ENCODE assay signal across 10 mouse cellular contexts in genomic region chr3:89136365-89136764, GRCm38 (mm10). TPM values are rescaled to one million over a fixed set of nuclear protein-coding genes. Genes with fewer than 3 reads are reported as not detected.
DNase-seq lines count a peak whose midpoint lies in the region; ATAC-seq and TF ChIP-seq lines count a peak whose summit lies in the region.
"Had no signal": no experiment of that assay in that cellular context is flagged by ENCODE, and none has a peak within 500 bp of the region (broad histone marks: within the 10 kb centered on the region; RNA-seq: fewer than 3 reads in every experiment).

No protein-coding gene starts in this region.

- H3K27me3 ChIP-seq in MEL (ENCODE audit: control insufficient read depth in 1 of 2, insufficient read depth in 2 of 2, low read length in 2 of 2), result no peaks in the 10 kb centered on the region
- H3K27me3 ChIP-seq in intestine, embryonic 14.5 days (replicated peaks; ENCODE audit: control insufficient read depth, insufficient read depth, low read length), result no peaks in the 10 kb centered on the region
- no peaks in the 10 kb centered on the region for H3K27me3 ChIP-seq in liver, embryonic 12.5 days (replicated peaks)
- H3K27me3 ChIP-seq: hindbrain, embryonic 15.5 days had no signal

- DNase-seq in embryo, embryonic 10.5 days (ENCODE audit: low spot score), result peak; percentile 22
- no peak for DNase-seq in embryo, embryonic 10 days (ENCODE audit: low spot score)
- peak; percentile 82 for DNase-seq in MEL (ENCODE audit: low read depth, low spot score)
- peak; percentile 80 for DNase-seq in intestine, embryonic 14.5 days (ENCODE audit: low spot score)
- DNase-seq in frontal cortex, postnatal 14 days (ENCODE audit: low spot score in 2 of 2), result no peak
- no peak for DNase-seq in layer of hippocampus, adult 18-20 months (ENCODE audit: low spot score in 2 of 2)

- H3K27ac ChIP-seq in MEL (ENCODE audit: control insufficient read depth, low read depth, low read length), result peak overlapping the region; percentile 97
- no peak overlapping the region; the same call in 1 of the 2 replicates for H3K27ac ChIP-seq in intestine, embryonic 14.5 days (ENCODE audit: low read depth)
- H3K27ac ChIP-seq in liver, embryonic 12.5 days, result peak overlapping the region; percentile 97
- H3K27ac ChIP-seq: hindbrain, embryonic 15.5 days had no signal

- peaks cover 27 to 53% of the 10 kb centered on the region in 2 experiments for H3K4me1 ChIP-seq in MEL (ENCODE audit: control insufficient read depth in 1 of 2, insufficient read depth in 2 of 2, low read length in 2 of 2)
- 0 out of 2 replicates have a peak, but pooled peaks cover 5% of the 10 kb centered on the region for H3K4me1 ChIP-seq in intestine, embryonic 14.5 days (replicated peaks; ENCODE audit: control insufficient read depth, insufficient read depth, low read length)
- H3K4me1 ChIP-seq in liver, embryonic 12.5 days, result peaks cover 88% of the 10 kb centered on the region

- peaks cover 16% of the 10 kb centered on the region for H3K79me2 ChIP-seq in MEL (ENCODE audit: control insufficient read depth, insufficient read depth, low read length, poor library complexity)

- ATAC-seq in intestine, embryonic 14.5 days (replicated peaks; ENCODE audit: low FRiP score, low TSS enrichment, low read depth), result peak; percentile 92
- ATAC-seq in liver, embryonic 12.5 days, result peak; percentile 47
- no peak for ATAC-seq in cerebellum, adult (ENCODE audit: insufficient number of reproducible peaks, low FRiP score, low TSS enrichment)

- WGBS in intestine, embryonic 14.5 days, result 28% methylated on average over 9 of the region's 9 CpGs
- 10% methylated on average over 9 of the region's 9 CpGs for WGBS in liver, embryonic 12.5 days (ENCODE audit: insufficient replicate concordance)

- TF ChIP-seq RAD21 in MEL (IDR thresholded peaks at IDR 0.05; ENCODE audit: low read depth, low read length), result peak; percentile 34

- H3K9ac ChIP-seq in MEL (ENCODE audit: control insufficient read depth, low read depth, low read length, poor library complexity, severe bottlenecking), result peak overlapping the region; percentile 81
- no peak overlapping the region for H3K9ac ChIP-seq in intestine, embryonic 14.5 days (ENCODE audit: low read length)
- peak overlapping the region; percentile 95 for H3K9ac ChIP-seq in liver, embryonic 12.5 days
- H3K9ac ChIP-seq: hindbrain, embryonic 15.5 days had no signal

- no peak for TF ChIP-seq EP300 in MEL (IDR thresholded peaks at IDR 0.05; ENCODE audit: low read depth in 1 of 2, low read length in 2 of 2)

- H3K9me3 ChIP-seq in MEL (replicated peaks; ENCODE audit: insufficient read depth, low read length), result no peaks in the 10 kb centered on the region
- no peaks in the 10 kb centered on the region for H3K9me3 ChIP-seq in intestine, embryonic 14.5 days (ENCODE audit: control insufficient read depth, low read length)
- H3K9me3 ChIP-seq in liver, embryonic 12.5 days (replicated peaks), result no peaks in the 10 kb centered on the region
- H3K9me3 ChIP-seq: hindbrain, embryonic 15.5 days had no signal

- no peak overlapping the region; the same call in 1 of the 2 replicates for H3K4me2 ChIP-seq in intestine, embryonic 14.5 days (ENCODE audit: low read length)
- peak overlapping the region; percentile 78 for H3K4me2 ChIP-seq in liver, embryonic 12.5 days
- H3K4me2 ChIP-seq: hindbrain, embryonic 15.5 days had no signal

- peak in 1 of 2 experiments; percentile 32; a peak in 2 of 4 replicates for TF ChIP-seq POLR2A in MEL (IDR thresholded peaks at IDR 0.05; ENCODE audit: control insufficient read depth in 1 of 2, insufficient read depth in 1 of 2, low read depth in 1 of 2, low read length in 2 of 2, poor library complexity in 1 of 2)

- peak; percentile 59 to 69 (median 65) for TF ChIP-seq CTCF in MEL (IDR thresholded peaks at IDR 0.05 in 2 of 3, conservative IDR thresholded peaks at IDR 0.05 in 1 of 3; ENCODE audit: control insufficient read depth in 1 of 3, insufficient read depth in 1 of 3, low read depth in 2 of 3, low read length in 3 of 3, poor library complexity in 1 of 3, severe bottlenecking in 1 of 3)

- peak overlapping the region; percentile 77 to 81 for H3K4me3 ChIP-seq in MEL (ENCODE audit: control insufficient read depth in 1 of 2, insufficient read depth in 1 of 2, low read depth in 2 of 2, low read length in 2 of 2)
- H3K4me3 ChIP-seq in intestine, embryonic 14.5 days (ENCODE audit: low read depth, low read length), result no peak overlapping the region
- H3K4me3 ChIP-seq in liver, embryonic 12.5 days, result peak overlapping the region; percentile 81
- H3K4me3 ChIP-seq: hindbrain, embryonic 15.5 days had no signal

- peaks cover 2 to 49% of the 10 kb centered on the region in 2 experiments; a peak in 3 of 4 replicates for H3K36me3 ChIP-seq in MEL (ENCODE audit: control insufficient read depth in 1 of 2, insufficient read depth in 2 of 2, low read length in 2 of 2)
- H3K36me3 ChIP-seq in intestine, embryonic 14.5 days (ENCODE audit: control insufficient read depth, insufficient read depth, low read length), result no peaks in the 10 kb centered on the region
- H3K36me3 ChIP-seq in liver, embryonic 12.5 days, result peaks cover 43% of the 10 kb centered on the region
- H3K36me3 ChIP-seq: hindbrain, embryonic 15.5 days had no signal

TF ChIP-seq in MEL, 35 proteins besides CTCF, POLR2A, EP300 and RAD21 (continues in another document):
- peak; percentile 75; the same call in 1 of the 2 replicates for TF ChIP-seq MAZ (IDR thresholded peaks at IDR 0.05; ENCODE audit: low read depth, low read length)
- TF ChIP-seq TAL1 (IDR thresholded peaks at IDR 0.05; ENCODE audit: low read length), result no peak
- no peak for TF ChIP-seq MEF2A (IDR thresholded peaks at IDR 0.05; ENCODE audit: extremely low read depth, insufficient replicate concordance, low read depth, low read length, poor library complexity, severe bottlenecking)
- TF ChIP-seq MAX (IDR thresholded peaks at IDR 0.05; ENCODE audit: low read length), result peak; percentile 5; the same call in 1 of the 2 replicates
- TF ChIP-seq RCOR1 (IDR thresholded peaks at IDR 0.05; ENCODE audit: low read depth, low read length), result peak; percentile 36; the same call in 1 of the 2 replicates
- TF ChIP-seq TBP (IDR thresholded peaks at IDR 0.05; ENCODE audit: low read depth, low read length), result no peak
- peak; percentile 60 for TF ChIP-seq SMC3 (IDR thresholded peaks at IDR 0.05; ENCODE audit: low read depth, low read length)
- no peak for TF ChIP-seq GATA1 (IDR thresholded peaks at IDR 0.05; ENCODE audit: low read depth, low read length)
- peak; percentile 71; the same call in 1 of the 2 replicates for TF ChIP-seq UBTF (IDR thresholded peaks at IDR 0.05; ENCODE audit: borderline replicate concordance, insufficient read depth, low read depth, low read length)
- no peak; the same call in 1 of the 2 replicates for TF ChIP-seq POLR2AphosphoS2 (IDR thresholded peaks at IDR 0.05; ENCODE audit: low read length)
- TF ChIP-seq MXI1 (IDR thresholded peaks at IDR 0.05; ENCODE audit: low read depth, low read length), result 0 out of 2 replicates have a peak, but pooled peaks have one; percentile 14
- TF ChIP-seq BHLHE40 (IDR thresholded peaks at IDR 0.05; ENCODE audit: borderline replicate concordance, low read depth, low read length), result no peak
- TF ChIP-seq ELF1 (IDR thresholded peaks at IDR 0.05; ENCODE audit: low read depth, low read length), result no peak
- no peak for TF ChIP-seq ZKSCAN1 (IDR thresholded peaks at IDR 0.05; ENCODE audit: low read depth, low read length)
- 0 out of 2 replicates have a peak, but pooled peaks have one; percentile 39 for TF ChIP-seq GABPA (IDR thresholded peaks at IDR 0.05; ENCODE audit: low read depth, low read length)

RNA-seq across cellular contexts. Expression of gene Pklr, which starts 0.4 kb away (rescaled TPM):
- total RNA-seq in MEL (2012; rRNA removed), result 41.1 and 53.2 TPM in 2 replicates
- 100 to 1,000 TPM; 133 to 185 TPM for polyA plus RNA-seq in MEL (2012; ENCODE audit: insufficient read depth in 1 of 2, insufficient read length in 2 of 2, low read depth in 1 of 2, low replicate concordance in 2 of 2, missing spikeins in 1 of 2)
- 13.3 and 15.8 TPM in 2 replicates for polyA plus RNA-seq in intestine, embryonic 14.5 days (2014; fragmentation: Nextera tagmentation; extraction: Ambion mirVana)
- 162 and 171 TPM in 2 replicates for polyA plus RNA-seq in liver, embryonic 12.5 days (2016; fragmentation: Nextera tagmentation; extraction: Ambion mirVana)
- total RNA-seq in layer of hippocampus, adult 18-20 months (2021), result under 1 TPM in 1 of 2 experiments, not detected in 1; 0.15 TPM

RNA-seq across cellular contexts. Expression of gene Hcn3, which starts 23.6 kb away (rescaled TPM):
- 4.0 TPM in 2 replicates for total RNA-seq in MEL (2012; rRNA removed)
- polyA plus RNA-seq in MEL (2012; ENCODE audit: insufficient read depth in 1 of 2, insufficient read length in 2 of 2, low read depth in 1 of 2, low replicate concordance in 2 of 2, missing spikeins in 1 of 2), result 1 to 10 TPM in 1 of 2 experiments, not detected in 1; 7.4 TPM
- polyA plus RNA-seq in intestine, embryonic 14.5 days (2014; fragmentation: Nextera tagmentation; extraction: Ambion mirVana), result 1.8 and 2.5 TPM in 2 replicates
- polyA plus RNA-seq in liver, embryonic 12.5 days (2016; fragmentation: Nextera tagmentation; extraction: Ambion mirVana), result 0.81 and 0.86 TPM in 2 replicates
- total RNA-seq in layer of hippocampus, adult 18-20 months (2021), result 10 to 100 TPM in 1 of 2 experiments, 1 to 10 TPM in 1; 9.6 to 13.1 TPM

RNA-seq across cellular contexts. Expression of gene Clk2, which starts 28.2 kb away (rescaled TPM):
- total RNA-seq in MEL (2012; rRNA removed), result 27.5 and 28.2 TPM in 2 replicates
- polyA plus RNA-seq in MEL (2012; ENCODE audit: insufficient read depth in 1 of 2, insufficient read length in 2 of 2, low read depth in 1 of 2, low replicate concordance in 2 of 2, missing spikeins in 1 of 2), result 100 to 1,000 TPM in 1 of 2 experiments, 10 to 100 TPM in 1; 83.6 to 138 TPM
- 24.9 and 25.3 TPM in 2 replicates for polyA plus RNA-seq in intestine, embryonic 14.5 days (2014; fragmentation: Nextera tagmentation; extraction: Ambion mirVana)
- 21.1 and 21.2 TPM in 2 replicates for polyA plus RNA-seq in liver, embryonic 12.5 days (2016; fragmentation: Nextera tagmentation; extraction: Ambion mirVana)
- 10 to 100 TPM; 42.3 to 43.5 TPM for total RNA-seq in layer of hippocampus, adult 18-20 months (2021)

RNA-seq across cellular contexts. Expression of gene Fdps, which starts 34.6 kb away (rescaled TPM):
- 239 and 267 TPM in 2 replicates for total RNA-seq in MEL (2012; rRNA removed)
- 100 to 1,000 TPM in 1 of 2 experiments, not detected in 1; 226 TPM for polyA plus RNA-seq in MEL (2012; ENCODE audit: insufficient read depth in 1 of 2, insufficient read length in 2 of 2, low read depth in 1 of 2, low replicate concordance in 2 of 2, missing spikeins in 1 of 2)
- 352 and 412 TPM in 2 replicates for polyA plus RNA-seq in intestine, embryonic 14.5 days (2014; fragmentation: Nextera tagmentation; extraction: Ambion mirVana)
- 284 and 291 TPM in 2 replicates for polyA plus RNA-seq in liver, embryonic 12.5 days (2016; fragmentation: Nextera tagmentation; extraction: Ambion mirVana)
- total RNA-seq in layer of hippocampus, adult 18-20 months (2021), result 10 to 100 TPM; 83.7 to 91.9 TPM

RNA-seq across cellular contexts. Expression of gene Gm43738, which starts 35.5 kb away (rescaled TPM):
- not detected in 2 replicates for total RNA-seq in MEL (2012; rRNA removed)
- not detected for polyA plus RNA-seq in MEL (2012; ENCODE audit: insufficient read depth in 1 of 2, insufficient read length in 2 of 2, low read depth in 1 of 2, low replicate concordance in 2 of 2, missing spikeins in 1 of 2)
- 0.20 TPM in 1 of 2 replicates, not detected in the other for polyA plus RNA-seq in intestine, embryonic 14.5 days (2014; fragmentation: Nextera tagmentation; extraction: Ambion mirVana)
- polyA plus RNA-seq in liver, embryonic 12.5 days (2016; fragmentation: Nextera tagmentation; extraction: Ambion mirVana), result 0.06 TPM in 1 of 2 replicates, not detected in the other
- not detected for total RNA-seq in layer of hippocampus, adult 18-20 months (2021)
- polyA plus RNA-seq: cortical plate, adult 2 months; hindbrain, embryonic 15.5 days had no signal

Comparison
In these comparisons a context has a peak if more than half of its experiments do, and no peak if none do; other contexts are left out.
1. DNase-seq: peak in embryo, embryonic 10.5 days (single experiment), MEL (single experiment) and intestine, embryonic 14.5 days (single experiment); none in embryo, embryonic 10 days (single experiment), frontal cortex, postnatal 14 days (0 of 2) and layer of hippocampus, adult 18-20 months (0 of 2).